Mouse (Mus musculus) MEL (cell line): ENCODE results near the gene Gsg1l. TPM values are rescaled to one million over a fixed set of nuclear protein-coding genes. Genes with fewer than 3 reads are reported as not detected.

Experiments
- DNase-seq: peaks from one replicate; pipeline ENCODE4 v3.0.0; 2011; ENCODE audit warnings: low read depth, low spot score
- H3K27ac ChIP-seq: 2 replicates; pipeline ENCODE4 v1.5.1; 2012; ENCODE audit warnings: low read depth, mild to moderate bottlenecking, control low read depth, low read length, moderate library complexity; ENCODE audit not compliant: control insufficient read depth
- H3K27me3 ChIP-seq, 2 experiments: fragments of 150-350 bp in 1 of 2; sonication (generic) in 1 of 2; 2 replicates each; pipeline ENCODE4 v1.6.1; 2012; ENCODE audit warnings: low read length in 2 of 2, mild to moderate bottlenecking in 2 of 2, improper control_type of control experiment in 1 of 2, moderate library complexity in 1 of 2; ENCODE audit not compliant: insufficient read depth in 2 of 2, control insufficient read depth in 1 of 2
- H3K36me3 ChIP-seq, 2 experiments: 2 replicates each; pipeline ENCODE4 v1.6.1; 2012 to 2014; ENCODE audit warnings: low read length in 2 of 2, improper control_type of control experiment in 1 of 2, inconsistent platforms in 1 of 2, mild to moderate bottlenecking in 1 of 2; ENCODE audit not compliant: insufficient read depth in 2 of 2, control insufficient read depth in 1 of 2
- H3K4me1 ChIP-seq, 2 experiments: fragments of 150-350 bp in 1 of 2; sonication (generic) in 1 of 2; 2 replicates each; pipeline ENCODE4 v1.6.1; 2012; ENCODE audit warnings: low read length in 2 of 2, improper control_type of control experiment in 1 of 2, mild to moderate bottlenecking in 1 of 2; ENCODE audit not compliant: insufficient read depth in 2 of 2, control insufficient read depth in 1 of 2
- H3K4me3 ChIP-seq, 2 experiments: fragments of 150-350 bp in 1 of 2; sonication (generic) in 1 of 2; 2 replicates each; pipeline ENCODE4 v1.5.1; 2012; ENCODE audit warnings: low read depth in 2 of 2, low read length in 2 of 2, mild to moderate bottlenecking in 2 of 2, moderate library complexity in 2 of 2, control low read depth in 1 of 2, improper control_type of control experiment in 1 of 2; ENCODE audit not compliant: control insufficient read depth in 1 of 2, insufficient read depth in 1 of 2
- H3K79me2 ChIP-seq: 2 replicates; pipeline ENCODE4 v1.6.1; 2012; ENCODE audit warnings: mild to moderate bottlenecking, low read length, moderate library complexity; ENCODE audit not compliant: control insufficient read depth, poor library complexity, insufficient read depth
- H3K9ac ChIP-seq: 2 replicates; pipeline ENCODE4 v1.6.1; 2012; ENCODE audit warnings: low read depth, mild to moderate bottlenecking, control low read depth, low read length, moderate library complexity; ENCODE audit not compliant: control insufficient read depth, poor library complexity, severe bottlenecking
- H3K9me3 ChIP-seq: fragments of 150-350 bp; sonication (generic); replicated peaks from 2 replicates; pipeline ENCODE4 v1.6.1; 2012; ENCODE audit warnings: mild to moderate bottlenecking, low read length, improper control_type of control experiment, moderate library complexity; ENCODE audit not compliant: insufficient read depth
- JUND ChIP-seq: IDR thresholded peaks from 2 replicates; pipeline ENCODE4 v1.6.1; 2011; ENCODE audit warnings: low read depth, mild to moderate bottlenecking, improper control_type of control experiment, low read length
- KAT2A ChIP-seq: conservative IDR thresholded peaks from 2 replicates; pipeline ENCODE4 v1.6.1; 2012; ENCODE audit warnings: low read depth, low read length, improper control_type of control experiment, inconsistent platforms
- MAFK ChIP-seq: IDR thresholded peaks from 2 replicates; pipeline ENCODE4 v1.6.1; 2011; ENCODE audit warnings: low read depth, mild to moderate bottlenecking, low read length, improper control_type of control experiment, borderline replicate concordance
- MAX ChIP-seq: IDR thresholded peaks from 2 replicates; pipeline ENCODE4 v1.6.1; 2011; ENCODE audit warnings: low read length, improper control_type of control experiment
- MEF2A ChIP-seq: IDR thresholded peaks from 2 replicates; pipeline ENCODE4 v1.6.1; 2014; ENCODE audit warnings: low read depth, mild to moderate bottlenecking, inconsistent platforms, low read length, improper control_type of control experiment; ENCODE audit not compliant: poor library complexity, insufficient replicate concordance, severe bottlenecking; ENCODE audit errors: extremely low read depth
- NELFE ChIP-seq: IDR thresholded peaks from 2 replicates; pipeline ENCODE4 v1.6.1; 2011; ENCODE audit warnings: low read depth, low read length, improper control_type of control experiment
- POLR2A ChIP-seq, 2 experiments: IDR thresholded peaks; 2 replicates each; pipeline ENCODE4 v1.6.1; 2011 to 2012; ENCODE audit warnings: low read length in 2 of 2, mild to moderate bottlenecking in 2 of 2, control low read depth in 1 of 2, improper control_type of control experiment in 1 of 2, low read depth in 1 of 2, moderate library complexity in 1 of 2; ENCODE audit not compliant: control insufficient read depth in 1 of 2, insufficient read depth in 1 of 2, poor library complexity in 1 of 2
- POLR2AphosphoS2 ChIP-seq: IDR thresholded peaks from 2 replicates; pipeline ENCODE4 v1.6.1; 2011; ENCODE audit warnings: low read length, improper control_type of control experiment
- POLR2AphosphoS5 ChIP-seq: IDR thresholded peaks from 2 replicates; pipeline ENCODE4 v1.6.1; 2012; ENCODE audit warnings: low read depth, borderline replicate concordance, mild to moderate bottlenecking, inconsistent platforms, low read length, moderate library complexity, mixed read lengths
- TBP ChIP-seq: IDR thresholded peaks from 2 replicates; pipeline ENCODE4 v1.8.0; 2011; ENCODE audit warnings: low read depth, low read length, improper control_type of control experiment
- TCF12 ChIP-seq: IDR thresholded peaks from 2 replicates; pipeline ENCODE4 v1.6.1; 2014; ENCODE audit warnings: low read depth, mild to moderate bottlenecking, inconsistent platforms, low read length, improper control_type of control experiment, moderate library complexity
- UBTF ChIP-seq: IDR thresholded peaks from 2 replicates; pipeline ENCODE4 v1.6.1; 2012; ENCODE audit warnings: low read depth, mild to moderate bottlenecking, inconsistent platforms, low read length, improper control_type of control experiment, moderate library complexity, borderline replicate concordance; ENCODE audit not compliant: insufficient read depth
- USF2 ChIP-seq, 2 experiments: IDR thresholded peaks; 2 replicates each; pipeline ENCODE4 v1.6.1; 2011 to 2012; ENCODE audit warnings: improper control_type of control experiment in 2 of 2, low read length in 2 of 2, borderline replicate concordance in 1 of 2, inconsistent platforms in 1 of 2, low read depth in 1 of 2, mild to moderate bottlenecking in 1 of 2; ENCODE audit not compliant: insufficient read depth in 1 of 2
- ZKSCAN1 ChIP-seq: IDR thresholded peaks from 2 replicates; pipeline ENCODE4 v1.6.1; 2012; ENCODE audit warnings: low read depth, mild to moderate bottlenecking, inconsistent platforms, low read length, improper control_type of control experiment, moderate library complexity
- polyA plus RNA-seq, 2 experiments: library from polyadenylated mRNA; stranded (reverse) in 1 of 2; unstranded in 1 of 2; fragments of >175 nt in 1 of 2; fragments of >200 nt in 1 of 2; gene quantifications; 2 replicates each; pipeline versions ENCODE4 v1.2.1 to v1.2.4; 2012; ENCODE audit warnings: low replicate concordance in 2 of 2, low read depth in 1 of 2; ENCODE audit not compliant: insufficient read length in 2 of 2, insufficient read depth in 1 of 2, missing spikeins in 1 of 2
- total RNA-seq: library from RNA; depleted of rRNA; stranded (reverse); fragments of 300-350 nt; gene quantifications from 2 replicates; pipeline ENCODE4 v1.2.3, GENCODE M21; 2012

Gsg1l gene
- total and polyA plus RNA-seq, 3 experiments: not detected

DNA sequence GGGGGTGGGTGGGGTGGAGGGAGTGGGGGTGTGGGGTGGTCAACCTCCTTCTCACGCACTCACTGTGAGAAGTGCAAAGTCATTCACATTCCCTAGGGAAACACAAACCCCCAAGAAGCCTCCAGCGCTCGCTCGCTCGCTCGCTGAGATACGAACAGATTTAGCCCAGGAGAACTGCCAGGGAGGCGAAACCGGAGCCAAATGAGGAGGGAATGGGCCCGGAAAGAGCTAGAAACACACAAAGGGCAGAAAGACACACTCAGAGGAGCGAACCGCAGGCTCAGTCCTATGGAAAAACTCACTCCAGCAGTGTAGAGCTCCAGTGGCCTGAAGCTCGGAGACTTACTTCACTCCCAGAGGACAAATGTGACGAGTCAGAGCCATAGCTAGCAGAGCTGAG is 15.4 kb downstream of the Gsg1l start:
- Histone ChIP-seq H3K36me3 (no peaks in the 10 kb centered on the region), H3K27ac (no peak overlapping the region), H3K9me3 (no peaks in the 10 kb centered on the region), H3K4me1 (no peaks in the 10 kb centered on the region), H3K27me3 (peaks cover 0 to 2% of the 10 kb centered on the region in 2 experiments; a peak in 2 of 4 replicates), H3K79me2 (no peaks in the 10 kb centered on the region), H3K4me3 (no peak overlapping the region), H3K9ac (no peak overlapping the region)
- TF ChIP-seq TBP (no peak), ZKSCAN1 (no peak), NELFE (no peak), UBTF (no peak), JUND (no peak), POLR2AphosphoS2 (no peak), MEF2A (no peak), TCF12 (no peak), MAFK (no peak), MAX (no peak)
- DNase-seq: no peak

DNA sequence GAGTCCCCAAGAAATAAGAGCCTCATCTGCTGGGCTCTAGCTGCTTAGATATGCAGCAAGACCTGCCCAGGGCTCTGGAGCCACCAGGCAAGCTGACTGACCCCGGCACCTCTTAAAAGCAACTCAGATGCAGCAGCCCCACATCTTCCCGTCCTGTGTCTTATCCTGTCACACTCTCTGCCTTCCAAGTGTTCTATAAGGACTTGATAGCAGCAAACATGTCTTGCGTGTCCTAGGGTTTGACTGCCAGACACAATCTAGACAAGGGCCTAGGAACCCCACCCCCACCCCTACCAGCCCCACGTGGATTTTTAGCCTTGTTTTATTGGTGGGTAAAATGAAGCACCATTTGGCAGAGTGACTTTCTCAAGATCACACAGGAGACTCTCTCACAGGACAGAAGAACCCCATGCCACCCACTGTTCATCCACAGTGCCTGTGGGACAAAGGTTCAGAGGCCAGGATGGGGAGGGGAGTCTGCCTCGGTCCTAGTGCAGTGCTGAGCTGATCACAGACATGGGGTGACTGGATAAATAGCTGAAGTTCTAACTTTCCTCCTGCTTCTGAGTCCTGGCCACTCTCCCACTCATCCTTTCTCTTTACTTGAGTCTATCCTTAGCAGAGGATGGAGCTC is 16.9 kb downstream of the Gsg1l start:
- DNase-seq: no peak
- Histone ChIP-seq H3K9me3 (no peaks in the 10 kb centered on the region), H3K4me1 (no peaks in the 10 kb centered on the region), H3K36me3 (no peaks in the 10 kb centered on the region), H3K27ac (no peak overlapping the region), H3K79me2 (no peaks in the 10 kb centered on the region), H3K4me3 (no peak overlapping the region), H3K27me3 (peaks cover 0 to 2% of the 10 kb centered on the region in 2 experiments; a peak in 2 of 4 replicates), H3K9ac (no peak overlapping the region)
- TF ChIP-seq USF2 (IDR thresholded peaks at IDR 0.05; ENCODE audit: borderline replicate concordance in 1 of 2, insufficient read depth in 1 of 2, low read depth in 1 of 2, low read length in 2 of 2): no peak
- TF ChIP-seq POLR2AphosphoS5: no peak
- no peak for TF ChIP-seq KAT2A
- no peak for TF ChIP-seq MAFK
- no peak for TF ChIP-seq POLR2A (IDR thresholded peaks at IDR 0.05; ENCODE audit: control insufficient read depth in 1 of 2, insufficient read depth in 1 of 2, low read depth in 1 of 2, low read length in 2 of 2, poor library complexity in 1 of 2)
